Mouse (Mus musculus): ENCODE results near the gene Ube4a. TPM values are rescaled to one million over a fixed set of nuclear protein-coding genes. Genes with fewer than 3 reads are reported as not detected.
A peak's percentile ranks its signal among the peaks of the same experiment; 100 is the strongest.

Gene Ube4a
- polyA plus RNA-seq (2012; rRNA removed): 23.2 and 29.1 TPM in 2 replicates

GRCm38 (mm10) chr9:44965126-44965832, at the start of gene Ube4a:
Gene Ube4a (minus strand): TSS chr9:44965600.
- DNase-seq (ENCODE audit: low spot score): peak; percentile 96

GRCm38 (mm10) chr9:45014879-45015278, 49.5 kb upstream of the Ube4a start:
- no peak for DNase-seq (ENCODE audit: low spot score)

- DNase-seq (ENCODE audit: low spot score): no peak
Measured at GRCm38 (mm10) chr9:45011291-45011690, 45.9 kb upstream of the Ube4a start.

GRCm38 (mm10) chr9:45010461-45010860, 45.1 kb upstream of the Ube4a start:
- DNase-seq (ENCODE audit: low spot score): no peak

- DNase-seq (ENCODE audit: low spot score): no peak
Measured at GRCm38 (mm10) chr9:45009180-45010078, 44.0 kb upstream of the Ube4a start, which contains the start of gene Cd3e. Gene Cd3e (minus strand): TSS chr9:45009627.

GRCm38 (mm10) chr9:45008342-45008741, 42.9 kb upstream of the Ube4a start:
- DNase-seq (ENCODE audit: low spot score): no peak

- no peak for DNase-seq (ENCODE audit: low spot score)
Measured at GRCm38 (mm10) chr9:45007404-45007803, 42.0 kb upstream of the Ube4a start.

GRCm38 (mm10) chr9:45000249-45000648, 34.8 kb upstream of the Ube4a start:
- DNase-seq (ENCODE audit: low spot score): no peak

GRCm38 (mm10) chr9:44999776-45000175, 34.4 kb upstream of the Ube4a start:
- DNase-seq (ENCODE audit: low spot score): no peak

GRCm38 (mm10) chr9:44999171-44999570, 33.8 kb upstream of the Ube4a start:
- DNase-seq (ENCODE audit: low spot score): no peak

GRCm38 (mm10) chr9:44998138-44998537, 32.7 kb upstream of the Ube4a start:
- no peak for DNase-seq (ENCODE audit: low spot score)

- DNase-seq (ENCODE audit: low spot score): no peak
Measured at GRCm38 (mm10) chr9:44996590-44996989, 31.2 kb upstream of the Ube4a start.

GRCm38 (mm10) chr9:44994962-44995361, 29.6 kb upstream of the Ube4a start:
- no peak for DNase-seq (ENCODE audit: low spot score)

GRCm38 (mm10) chr9:44993268-44993667, 27.9 kb upstream of the Ube4a start:
- no peak for DNase-seq (ENCODE audit: low spot score)

- no peak for DNase-seq (ENCODE audit: low spot score)
Measured at GRCm38 (mm10) chr9:44992271-44992670, 26.9 kb upstream of the Ube4a start.

- DNase-seq (ENCODE audit: low spot score): no peak
Measured at GRCm38 (mm10) chr9:44991821-44992220, 26.4 kb upstream of the Ube4a start.

- no peak for DNase-seq (ENCODE audit: low spot score)
Measured at GRCm38 (mm10) chr9:44986976-44987375, 21.6 kb upstream of the Ube4a start.

- no peak for DNase-seq (ENCODE audit: low spot score)
Measured at GRCm38 (mm10) chr9:44986242-44986781, 20.9 kb upstream of the Ube4a start.

- no peak for DNase-seq (ENCODE audit: low spot score)
Measured at GRCm38 (mm10) chr9:44985721-44986161, 20.3 kb upstream of the Ube4a start.

- no peak for DNase-seq (ENCODE audit: low spot score)
Measured at GRCm38 (mm10) chr9:44983001-44983400, 17.6 kb upstream of the Ube4a start.

- DNase-seq (ENCODE audit: low spot score): no peak
Measured at GRCm38 (mm10) chr9:44982531-44982930, 17.1 kb upstream of the Ube4a start.

GRCm38 (mm10) chr9:44982081-44982480, 16.7 kb upstream of the Ube4a start:
- no peak for DNase-seq (ENCODE audit: low spot score)
